Mouse (Mus musculus) spleen, postnatal 4 days (tissue): Measurements from ENCODE around the gene B830017H08Rik.

Experiments used
- DNase-seq, 2 experiments: peaks; one replicate each; pipeline ENCODE4 v3.0.0; 2022; ENCODE audit warnings: low spot score in 2 of 2

B830017H08Rik gene

GRCm38 (mm10) chr16:17851860-17852259, 18.9 kb downstream of the B830017H08Rik start:
- DNase-seq: no peak

DNA sequence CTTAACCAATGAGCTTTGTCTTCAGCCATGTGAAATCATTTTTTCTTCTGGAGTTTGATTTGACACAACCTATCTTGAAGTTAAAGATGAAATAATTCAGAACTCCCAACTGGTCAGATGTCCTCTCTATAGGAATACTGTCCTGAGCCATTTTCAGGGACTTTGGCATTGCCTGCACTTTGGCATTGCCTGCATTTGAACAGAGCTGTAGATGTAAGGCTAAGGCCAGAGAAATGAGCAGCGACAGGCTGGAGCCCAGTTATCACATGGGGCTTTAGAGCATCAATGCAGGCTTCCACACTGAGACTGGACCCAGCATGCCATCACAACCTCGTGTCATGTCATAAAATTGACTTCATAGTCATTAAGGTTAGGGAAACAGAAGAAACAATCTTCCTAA, 20.3 kb downstream of the B830017H08Rik start:
- DNase-seq: no peak

DNA sequence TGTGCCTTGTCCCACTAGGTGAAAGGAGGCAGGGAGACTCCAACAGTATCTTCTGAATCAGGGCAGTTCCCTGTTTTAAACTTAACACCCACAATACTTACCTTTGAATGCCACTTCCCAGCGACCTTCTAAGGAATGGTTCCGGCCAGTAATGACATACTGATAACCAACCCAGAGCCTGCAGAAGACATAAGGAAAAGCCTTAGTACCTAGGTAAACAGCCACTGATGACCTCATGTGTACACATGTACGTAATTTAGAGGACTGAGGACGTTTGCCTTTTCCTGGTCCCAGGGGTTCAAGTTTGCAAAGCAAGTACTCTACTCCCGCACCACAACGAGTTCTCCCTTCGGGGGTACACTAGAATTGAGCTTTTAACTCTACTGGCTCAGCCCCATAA, 24.2 kb downstream of the B830017H08Rik start:
- DNase-seq: no peak

DNA sequence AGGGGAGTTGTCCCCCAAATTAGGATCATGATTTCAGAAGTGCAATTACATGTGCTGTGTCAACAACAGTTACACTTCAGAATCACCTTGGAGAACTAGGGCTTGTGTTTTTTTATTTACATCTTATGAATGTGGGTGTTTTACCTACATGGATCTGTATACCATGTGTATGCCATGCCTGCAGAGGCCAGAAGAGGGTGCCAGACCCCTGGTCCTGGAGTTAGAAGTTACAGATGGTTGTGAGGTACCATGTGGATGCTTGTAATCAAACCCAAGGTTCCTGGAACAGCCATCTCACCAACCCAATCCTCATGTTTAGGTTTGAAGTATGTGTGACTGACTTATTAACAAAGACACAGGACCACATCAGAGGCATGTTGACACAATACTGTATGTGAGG, 25.7 kb downstream of the B830017H08Rik start:
- DNase-seq: no peak

DNA sequence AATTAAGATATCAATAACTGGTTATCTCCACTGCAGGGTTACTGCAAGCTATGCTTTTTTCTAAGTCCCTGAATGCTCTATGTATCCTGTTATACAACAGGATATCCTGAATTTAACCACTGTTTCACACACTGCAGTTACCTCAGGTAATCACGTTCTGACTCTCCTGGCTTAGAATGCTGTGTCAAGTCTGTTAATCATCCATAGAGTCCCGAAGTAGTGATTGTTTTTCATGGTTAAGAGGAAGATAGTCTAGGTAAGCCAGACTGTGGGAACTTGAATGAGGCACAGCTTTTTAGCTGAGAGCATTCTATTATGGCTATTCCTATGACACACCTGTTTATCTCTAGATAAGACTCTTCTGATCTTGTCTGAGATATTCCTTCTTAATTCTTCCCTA, 32.4 kb downstream of the B830017H08Rik start:
- DNase-seq: no peak

DNA sequence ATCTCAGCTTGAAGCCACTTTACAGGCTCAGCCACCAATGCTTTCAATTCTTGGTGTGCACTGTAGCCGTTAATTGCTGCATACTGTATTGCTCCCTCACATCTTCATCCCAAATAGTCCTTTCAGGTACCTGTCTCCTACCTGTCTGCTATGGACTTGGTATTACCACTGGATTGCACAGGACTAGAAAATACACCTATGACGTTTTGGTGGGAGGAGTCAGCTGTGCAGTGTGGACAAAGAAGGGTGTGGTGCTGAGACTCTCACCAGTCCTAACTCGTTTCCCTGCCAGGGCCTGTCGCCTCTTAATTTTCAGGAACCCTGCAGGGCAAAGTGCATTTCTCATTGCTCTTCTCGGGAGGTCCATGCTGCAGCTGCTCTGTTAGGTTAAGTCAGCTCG, 32.8 kb downstream of the B830017H08Rik start:
- no peak for DNase-seq

DNA sequence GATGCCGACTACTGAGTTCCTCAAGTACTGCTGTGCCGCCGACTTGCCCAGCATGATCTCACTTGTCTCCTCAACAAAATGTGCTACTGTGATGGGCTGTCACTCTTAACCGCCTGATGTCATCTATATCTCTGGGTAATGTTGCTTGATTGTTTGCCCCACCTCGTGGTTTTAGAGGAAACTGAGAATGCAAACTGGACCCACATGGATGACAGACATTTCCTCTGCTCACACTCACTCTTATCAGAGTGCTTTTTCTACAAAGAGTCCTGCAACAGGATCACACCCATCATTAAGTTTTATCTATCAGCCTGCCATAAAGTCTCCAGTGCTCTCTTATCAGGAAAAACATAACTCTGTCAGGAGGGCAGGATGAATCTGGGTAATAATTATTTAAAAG, 38.3 kb downstream of the B830017H08Rik start:
- DNase-seq: no peak

GRCm38 (mm10) chr16:17872995-17873394, 40.1 kb downstream of the B830017H08Rik start:
- DNase-seq: no peak

DNA sequence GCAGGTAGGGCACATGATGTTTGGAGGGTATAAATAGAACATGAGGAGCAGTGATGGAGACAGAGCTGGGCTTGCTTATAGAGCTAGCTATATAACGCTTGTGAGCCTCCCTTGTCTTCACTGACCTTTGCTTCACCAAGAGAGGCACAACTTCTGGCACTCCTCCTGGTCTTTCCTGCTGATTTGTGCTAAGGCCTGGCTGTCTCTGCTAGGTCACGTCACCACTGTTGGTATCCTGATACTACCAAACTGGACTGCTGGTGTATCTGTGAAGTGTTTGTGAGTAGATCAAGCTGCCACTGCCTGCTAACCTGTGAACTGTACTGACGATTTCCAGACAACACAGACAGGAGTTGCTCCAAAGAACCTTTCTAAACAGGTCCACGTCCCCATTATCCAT, 42.3 kb downstream of the B830017H08Rik start:
- no peak for DNase-seq

- DNase-seq: no peak
Observed at GRCm38 (mm10) chr16:17876096-17876495, 43.2 kb downstream of the B830017H08Rik start.

DNA sequence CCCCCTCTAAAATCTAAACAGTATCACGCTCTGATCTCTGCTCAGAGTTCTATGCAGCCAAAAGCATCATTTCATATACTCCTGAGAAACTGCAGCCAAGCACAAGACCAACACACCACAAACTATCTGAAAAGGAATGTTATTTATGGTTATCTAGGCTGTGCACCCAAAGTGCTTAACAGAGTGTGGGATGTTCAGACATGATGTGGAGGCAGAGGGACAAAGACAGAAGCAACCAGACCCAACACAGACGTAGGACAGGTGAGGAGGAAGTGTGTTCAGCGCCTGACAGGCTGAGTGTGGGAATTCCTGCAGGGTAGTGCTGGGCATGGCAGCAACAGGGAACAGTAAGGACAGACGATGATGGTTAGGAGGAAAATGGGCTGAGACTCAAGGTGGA, 46.6 kb downstream of the B830017H08Rik start:
- no peak for DNase-seq

- no peak for DNase-seq
Observed at GRCm38 (mm10) chr16:17882196-17882595, 49.3 kb downstream of the B830017H08Rik start.

GRCm38 (mm10) chr16:17884116-17884515, 51.2 kb downstream of the B830017H08Rik start:
- DNase-seq: no peak
